Mouse (Mus musculus): Measurements from ENCODE around the gene Sema6d.

GRCm38 (mm10) chr2:124099697-124100096 is 9.9 kb downstream of the Sema6d start:
- TF ChIP-seq CTCF (IDR thresholded peaks at IDR 0.05; ENCODE audit: low read depth, low read length): no peak
- TF ChIP-seq POLR2A (IDR thresholded peaks at IDR 0.05; ENCODE audit: borderline replicate concordance, low read depth, low read length): no peak
